18 mouse cellular contexts compared by ENCODE assay signal in genomic region chr9:60749105-60749504, GRCm38 (mm10). TPM values are rescaled to one million over a fixed set of nuclear protein-coding genes. Genes with fewer than 3 reads are reported as not detected.
DNase-seq lines count a peak whose midpoint lies in the region; ATAC-seq and TF ChIP-seq lines count a peak whose summit lies in the region.
"Had no signal": no experiment of that assay in that cellular context is flagged by ENCODE, and none has a peak within 500 bp of the region (broad histone marks: within the 10 kb centered on the region; RNA-seq: fewer than 3 reads in every experiment).

No protein-coding gene starts in this region.

- H3K4me3 ChIP-seq in heart, adult 2 months: no peak overlapping the region
- H3K4me3 ChIP-seq in heart, embryonic 12.5 days: no peak overlapping the region
- H3K4me3 ChIP-seq in lung, postnatal 0 days (ENCODE audit: low read depth, low read length): no peak overlapping the region
- H3K4me3 ChIP-seq in stomach, postnatal 0 days (ENCODE audit: low read depth, low read length): no peak overlapping the region
- H3K4me3 ChIP-seq: hindbrain, embryonic 13.5 days; stomach, embryonic 15.5 days had no signal

- intact Hi-C loops in heart, adult 2 months (cut with DNase I): no loop called here

- H3K9me3 ChIP-seq in heart, embryonic 12.5 days (replicated peaks): peaks cover 5% of the 10 kb centered on the region; the same call in 1 of the 2 replicates
- no peaks in the 10 kb centered on the region for H3K9me3 ChIP-seq in lung, postnatal 0 days (ENCODE audit: low read length)
- H3K9me3 ChIP-seq in stomach, postnatal 0 days (ENCODE audit: control insufficient read depth, low read length): no peaks in the 10 kb centered on the region
- H3K9me3 ChIP-seq: hindbrain, embryonic 13.5 days; stomach, embryonic 15.5 days had no signal

- DNase-seq in heart, adult 2 months: no peak
- no peak for DNase-seq in lung, postnatal 0 days (ENCODE audit: low spot score)
- no peak for DNase-seq in lung, adult 18-20 months
- DNase-seq in NIH3T3 (ENCODE audit: low read depth): peak; percentile 18
- DNase-seq in stomach, postnatal 0 days (ENCODE audit: low spot score): no peak
- DNase-seq in cerebellum, adult 8-10 months: no peak
- DNase-seq in thymus, postnatal 36 days: no peak
- DNase-seq: adrenal gland, adult 8-10 months; cerebellum, adult 2 months; kidney, postnatal 10 days; right cerebral cortex, postnatal 14 days had no signal

- TF ChIP-seq POLR2A in heart, adult 2 months (IDR thresholded peaks at IDR 0.05; ENCODE audit: insufficient read depth, low read depth, low read length): no peak

- no peak overlapping the region for H3K9ac ChIP-seq in heart, adult 2 months (ENCODE audit: low read depth, low read length)
- no peak overlapping the region for H3K9ac ChIP-seq in heart, embryonic 12.5 days
- H3K9ac ChIP-seq in lung, postnatal 0 days (replicated peaks; ENCODE audit: low read depth): no peak overlapping the region
- no peak overlapping the region for H3K9ac ChIP-seq in stomach, postnatal 0 days (ENCODE audit: low read length)
- H3K9ac ChIP-seq: hindbrain, embryonic 13.5 days; stomach, embryonic 15.5 days had no signal

- H3K79me2 ChIP-seq in heart, adult 2 months (replicated peaks; ENCODE audit: control insufficient read depth, insufficient read depth, low read length): no peaks in the 10 kb centered on the region

- H3K36me3 ChIP-seq in heart, adult 2 months (ENCODE audit: control insufficient read depth, insufficient read depth, low read length): no peaks in the 10 kb centered on the region
- H3K36me3 ChIP-seq in heart, embryonic 12.5 days: no peaks in the 10 kb centered on the region
- H3K36me3 ChIP-seq in lung, postnatal 0 days (ENCODE audit: insufficient read depth, low read length): no peaks in the 10 kb centered on the region
- no peaks in the 10 kb centered on the region for H3K36me3 ChIP-seq in stomach, postnatal 0 days (ENCODE audit: control insufficient read depth, insufficient read depth, low read length)
- H3K36me3 ChIP-seq: hindbrain, embryonic 13.5 days; stomach, embryonic 15.5 days had no signal

- H3K4me2 ChIP-seq in heart, embryonic 12.5 days: no peak overlapping the region
- no peak overlapping the region for H3K4me2 ChIP-seq in lung, postnatal 0 days (replicated peaks; ENCODE audit: low read depth, low read length)
- H3K4me2 ChIP-seq in stomach, postnatal 0 days (replicated peaks; ENCODE audit: low read depth): no peak overlapping the region
- H3K4me2 ChIP-seq: heart, embryonic 11.5 days; hindbrain, embryonic 13.5 days; stomach, embryonic 15.5 days had no signal

- H3K4me1 ChIP-seq in heart, adult 2 months (ENCODE audit: control insufficient read depth, insufficient read depth, low read length): no peaks in the 10 kb centered on the region
- no peaks in the 10 kb centered on the region for H3K4me1 ChIP-seq in heart, embryonic 12.5 days (replicated peaks)
- H3K4me1 ChIP-seq in lung, postnatal 0 days (ENCODE audit: insufficient read depth, low read depth, low read length): no peaks in the 10 kb centered on the region
- H3K4me1 ChIP-seq in stomach, postnatal 0 days (replicated peaks; ENCODE audit: control insufficient read depth, insufficient read depth): no peaks in the 10 kb centered on the region
- H3K4me1 ChIP-seq: hindbrain, embryonic 13.5 days; stomach, embryonic 15.5 days had no signal

- no peak for TF ChIP-seq EP300 in heart, adult 2 months (IDR thresholded peaks at IDR 0.05; ENCODE audit: insufficient read depth, low read depth, low read length)
- no peak for TF ChIP-seq EP300 in lung, postnatal 0 days (IDR thresholded peaks at IDR 0.05)
- TF ChIP-seq EP300 in stomach, postnatal 0 days (optimal IDR thresholded peaks at IDR 0.05): no peak

- peak; percentile 52 for TF ChIP-seq CTCF in heart, adult 2 months (IDR thresholded peaks at IDR 0.05)
- peak; percentile 36; the same call in 1 of the 2 replicates for TF ChIP-seq CTCF in lung, postnatal 0 days (IDR thresholded peaks at IDR 0.05)
- peak; percentile 52 for TF ChIP-seq CTCF in stomach, postnatal 0 days (IDR thresholded peaks at IDR 0.05; ENCODE audit: low read depth)

- no peak overlapping the region for H3K27ac ChIP-seq in heart, adult 2 months
- no peak overlapping the region for H3K27ac ChIP-seq in heart, embryonic 12.5 days (ENCODE audit: poor library complexity, severe bottlenecking)
- no peak overlapping the region for H3K27ac ChIP-seq in lung, postnatal 0 days (ENCODE audit: low read length)
- H3K27ac ChIP-seq in stomach, postnatal 0 days (replicated peaks): no peak overlapping the region
- H3K27ac ChIP-seq: hindbrain, embryonic 13.5 days; macrophage; stomach, embryonic 15.5 days had no signal

- 91% methylated on average over 2 of the region's 2 CpGs for WGBS in heart, adult 2 months
- 88% methylated on average over 2 of the region's 2 CpGs for WGBS in heart, embryonic 12.5 days
- WGBS in lung, postnatal 0 days: 83% methylated on average over 2 of the region's 2 CpGs
- 88% methylated on average over 2 of the region's 2 CpGs for whole genome bisulfite sequencing in stomach, postnatal 0 days

- no peak for ATAC-seq in heart, embryonic 12.5 days (ENCODE audit: insufficient number of reproducible peaks, low FRiP score)
- no peak for ATAC-seq in lung, postnatal 0 days
- no peak for ATAC-seq in stomach, postnatal 0 days (ENCODE audit: low FRiP score, low TSS enrichment)

- no peaks in the 10 kb centered on the region for H3K27me3 ChIP-seq in heart, adult 2 months (ENCODE audit: control insufficient read depth, insufficient read depth, low read length)
- no peaks in the 10 kb centered on the region for H3K27me3 ChIP-seq in heart, embryonic 12.5 days (replicated peaks)
- no peaks in the 10 kb centered on the region for H3K27me3 ChIP-seq in lung, postnatal 0 days (replicated peaks; ENCODE audit: insufficient read depth, low read length)
- H3K27me3 ChIP-seq in stomach, postnatal 0 days (ENCODE audit: control insufficient read depth, insufficient read depth, low read length): no peaks in the 10 kb centered on the region
- H3K27me3 ChIP-seq: hindbrain, embryonic 13.5 days; stomach, embryonic 15.5 days had no signal

RNA-seq across cellular contexts. Expression of gene Larp6, which starts 36.3 kb away (rescaled TPM):
- 1 to 10 TPM; 1.7 to 1.9 TPM for total RNA-seq in heart, adult 2 months (2021)
- polyA plus RNA-seq in heart, adult 2 months (2012; rRNA removed): 0.94 and 1.5 TPM in 2 replicates
- polyA plus RNA-seq in heart, embryonic 12.5 days (2016; fragmentation: Nextera tagmentation; extraction: Ambion mirVana): 0.83 and 0.87 TPM in 2 replicates
- polyA plus RNA-seq in lung, postnatal 0 days (2015; fragmentation: Nextera tagmentation; extraction: Ambion mirVana): 0.73 and 1.1 TPM in 2 replicates
- 1.4 and 1.8 TPM in 2 replicates for polyA plus RNA-seq in stomach, postnatal 0 days (2015; fragmentation: Nextera tagmentation; extraction: Ambion mirVana)
- total RNA-seq: monocyte, adult 5-6 weeks; neutrophil, adult 5-6 weeks had no signal

RNA-seq across cellular contexts. Expression of gene Uaca, which starts 45.2 kb away (rescaled TPM):
- total RNA-seq in heart, adult 2 months (2021): 10 to 100 TPM; 42.7 to 53.5 TPM
- 10.6 and 14.8 TPM in 2 replicates for polyA plus RNA-seq in heart, adult 2 months (2012; rRNA removed)
- 38.9 and 39.0 TPM in 2 replicates for polyA plus RNA-seq in heart, embryonic 12.5 days (2016; fragmentation: Nextera tagmentation; extraction: Ambion mirVana)
- 23.5 and 25.9 TPM in 2 replicates for polyA plus RNA-seq in lung, postnatal 0 days (2015; fragmentation: Nextera tagmentation; extraction: Ambion mirVana)
- 17.3 and 18.6 TPM in 2 replicates for polyA plus RNA-seq in stomach, postnatal 0 days (2015; fragmentation: Nextera tagmentation; extraction: Ambion mirVana)
- total RNA-seq: monocyte, adult 5-6 weeks had no signal
